Comparison of ENCODE assay signal across 8 mouse cellular contexts in the genomic region with DNA sequence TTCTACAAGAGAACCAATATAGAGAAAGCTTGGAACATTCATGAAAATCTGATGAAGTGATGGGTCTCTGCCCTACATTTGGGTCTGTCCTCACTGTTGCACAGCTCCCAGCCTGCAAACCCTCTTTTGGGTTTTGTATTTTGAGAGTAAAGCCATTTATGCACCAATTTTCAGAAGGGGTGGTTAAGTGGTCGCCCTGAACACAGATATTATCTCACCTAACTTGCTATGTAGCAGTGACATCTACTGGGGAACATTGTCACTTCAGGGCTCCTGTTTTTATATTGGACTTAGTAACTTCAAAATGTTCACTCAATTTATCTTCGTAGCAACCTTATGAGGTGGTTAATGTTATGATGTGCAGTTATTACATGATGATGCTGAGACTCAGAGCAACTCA.
A peak's percentile ranks its signal among the peaks of the same experiment; 100 is the strongest.
DNase-seq lines count a peak whose midpoint lies in the region; ATAC-seq and TF ChIP-seq lines count a peak whose summit lies in the region.

No protein-coding gene starts in this region.

- H3K4me1 ChIP-seq in forebrain, embryonic 15.5 days: peaks cover 4% of the 10 kb centered on the region; the same call in 1 of the 2 replicates
- H3K4me1 ChIP-seq in forebrain, embryonic 10.5 days: peaks cover 9% of the 10 kb centered on the region
- no peaks in the 10 kb centered on the region for H3K4me1 ChIP-seq in liver, postnatal 0 days (ENCODE audit: insufficient read depth)
- no peaks in the 10 kb centered on the region for H3K4me1 ChIP-seq in midbrain, embryonic 16.5 days (ENCODE audit: control insufficient read depth, insufficient read depth, low read length)

- H3K27me3 ChIP-seq in forebrain, embryonic 15.5 days: no peaks in the 10 kb centered on the region
- H3K27me3 ChIP-seq in forebrain, embryonic 10.5 days (ENCODE audit: poor library complexity, severe bottlenecking): peaks cover 46% of the 10 kb centered on the region
- H3K27me3 ChIP-seq in liver, postnatal 0 days (ENCODE audit: insufficient read depth, low read length): no peaks in the 10 kb centered on the region
- H3K27me3 ChIP-seq in midbrain, embryonic 16.5 days (ENCODE audit: control insufficient read depth, insufficient read depth, low read depth, low read length): no peaks in the 10 kb centered on the region

- TF ChIP-seq EP300 in liver, postnatal 0 days (IDR thresholded peaks at IDR 0.05; ENCODE audit: low read depth): no peak

- no peaks in the 10 kb centered on the region for H3K9me3 ChIP-seq in forebrain, embryonic 15.5 days
- H3K9me3 ChIP-seq in forebrain, embryonic 10.5 days: no peaks in the 10 kb centered on the region
- H3K9me3 ChIP-seq in liver, postnatal 0 days (ENCODE audit: low read length): no peaks in the 10 kb centered on the region
- no peaks in the 10 kb centered on the region for H3K9me3 ChIP-seq in midbrain, embryonic 16.5 days (replicated peaks; ENCODE audit: control insufficient read depth, low read length, poor library complexity, severe bottlenecking)

- no peak overlapping the region for H3K9ac ChIP-seq in forebrain, embryonic 15.5 days (replicated peaks)
- H3K9ac ChIP-seq in liver, postnatal 0 days (replicated peaks): no peak overlapping the region
- H3K9ac ChIP-seq in midbrain, embryonic 16.5 days (ENCODE audit: low read depth, low read length): no peak overlapping the region

- WGBS in forebrain, embryonic 15.5 days: 42% methylated on average over 2 of the region's 2 CpGs
- 49% methylated on average over 2 of the region's 2 CpGs for WGBS in forebrain, embryonic 10.5 days
- WGBS in liver, postnatal 0 days (ENCODE audit: insufficient replicate concordance): 31% methylated on average over 2 of the region's 2 CpGs
- 44% methylated on average over 2 of the region's 2 CpGs for WGBS in midbrain, embryonic 16.5 days

- 0 out of 2 replicates have a peak, but pooled peaks have one; percentile 38 for ATAC-seq in forebrain, embryonic 15.5 days (replicated peaks)
- no peak for ATAC-seq in liver, postnatal 0 days
- no peak for ATAC-seq in midbrain, embryonic 16.5 days

- DNase-seq in forebrain, embryonic 10.5 days (ENCODE audit: extremely low spot score, low spot score): no peak
- DNase-seq in liver, postnatal 0 days: no peak
- DNase-seq in liver: no peak
- DNase-seq in frontal cortex, adult 2 months (ENCODE audit: extremely low spot score in 1 of 2, low spot score in 1 of 2): peak; percentile 11 to 71
- DNase-seq in retina, postnatal 1 day: peak; percentile 43
- no peak for DNase-seq in spleen, postnatal 14 days (ENCODE audit: low spot score in 2 of 2)

- no peaks in the 10 kb centered on the region for H3K36me3 ChIP-seq in forebrain, embryonic 15.5 days
- no peaks in the 10 kb centered on the region for H3K36me3 ChIP-seq in forebrain, embryonic 10.5 days (replicated peaks)
- no peaks in the 10 kb centered on the region for H3K36me3 ChIP-seq in liver, postnatal 0 days (replicated peaks; ENCODE audit: insufficient read depth, low read length)
- H3K36me3 ChIP-seq in midbrain, embryonic 16.5 days (ENCODE audit: control insufficient read depth, insufficient read depth, low read length): no peaks in the 10 kb centered on the region

- H3K4me2 ChIP-seq in forebrain, embryonic 15.5 days (replicated peaks): no peak overlapping the region
- no peak overlapping the region for H3K4me2 ChIP-seq in liver, postnatal 0 days (ENCODE audit: low read depth, low read length)
- no peak overlapping the region for H3K4me2 ChIP-seq in midbrain, embryonic 16.5 days (ENCODE audit: low read length)

- H3K4me3 ChIP-seq in forebrain, embryonic 15.5 days: no peak overlapping the region
- no peak overlapping the region for H3K4me3 ChIP-seq in forebrain, embryonic 10.5 days
- H3K4me3 ChIP-seq in liver, postnatal 0 days (ENCODE audit: low read depth, low read length): no peak overlapping the region
- no peak overlapping the region for H3K4me3 ChIP-seq in midbrain, embryonic 16.5 days (ENCODE audit: low read depth, low read length)

- peak; percentile 32; the same call in 1 of the 2 replicates for TF ChIP-seq CTCF in liver, postnatal 0 days (IDR thresholded peaks at IDR 0.05; ENCODE audit: low read depth)

- no peak overlapping the region for H3K27ac ChIP-seq in forebrain, embryonic 15.5 days (replicated peaks)
- H3K27ac ChIP-seq in forebrain, embryonic 10.5 days: no peak overlapping the region
- no peak overlapping the region for H3K27ac ChIP-seq in liver, postnatal 0 days (ENCODE audit: low read depth)
- H3K27ac ChIP-seq in midbrain, embryonic 16.5 days (ENCODE audit: low read length): no peak overlapping the region

Comparison
In these comparisons a context has a peak if more than half of its experiments do, and no peak if none do; other contexts are left out.
1. DNase-seq: peak in frontal cortex, adult 2 months (2 of 2) and retina, postnatal 1 day (single experiment); none in forebrain, embryonic 10.5 days (single experiment), liver, postnatal 0 days (single experiment), liver (single experiment) and spleen, postnatal 14 days (0 of 2).